Mouse (Mus musculus) heart, postnatal 36 days (tissue): Measurements from ENCODE around the gene Ccl20. TPM values are rescaled to one million over a fixed set of nuclear protein-coding genes. Genes with fewer than 3 reads are reported as not detected.
A peak's percentile ranks its signal among the peaks of the same experiment; 100 is the strongest.

Experiments used
- DNase-seq, 2 experiments: peaks; one replicate each; pipeline ENCODE4 v3.0.0; 2021 to 2022
- intact Hi-C: fragments of 180-260 bp; cut with DNase I; formaldehyde crosslinking; loops from one replicate; pipeline ENCODE4 v1.15.1; 2025
- total RNA-seq, 2 experiments: library from RNA; stranded (reverse); gene quantifications; 2 replicates each; pipeline ENCODE4 v1.2.3; 2021

Ccl20 gene
- total RNA-seq = not detected

DNA sequence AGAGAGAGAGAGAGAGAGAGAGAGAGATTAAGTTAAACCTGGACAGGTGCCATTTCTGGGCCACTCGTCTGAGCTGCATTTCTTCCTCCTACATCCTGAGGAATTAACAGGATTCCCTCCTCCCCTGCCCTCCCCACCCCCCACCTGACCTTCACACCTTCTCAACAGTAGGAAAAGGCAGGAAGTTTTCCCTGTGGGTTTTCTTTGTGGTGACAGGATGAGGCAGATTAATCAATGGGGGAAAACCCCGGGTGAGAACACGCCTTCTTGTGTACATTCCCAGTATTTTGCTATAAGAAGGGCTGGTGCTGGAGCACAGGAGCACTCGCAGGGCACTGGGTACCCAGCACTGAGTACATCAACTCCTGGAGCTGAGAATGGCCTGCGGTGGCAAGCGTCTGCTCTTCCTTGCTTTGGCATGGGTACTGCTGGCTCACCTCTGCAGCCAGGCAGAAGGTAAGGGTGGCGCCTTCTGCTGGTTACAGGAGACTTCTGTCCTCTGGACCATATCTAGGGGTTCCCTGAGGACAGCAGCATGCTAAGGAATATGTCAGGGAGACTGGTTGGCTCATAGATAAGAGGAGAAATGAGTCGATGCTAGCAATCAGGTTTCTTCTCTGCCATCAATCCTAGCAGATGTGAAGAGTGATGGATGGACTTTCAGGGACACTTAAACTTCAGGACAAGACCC is at the start of gene Ccl20:
Gene Ccl20 (plus strand): TSS at position 320 of the 691 bp plus-strand sequence.
- intact Hi-C loops = no loop called here
- DNase-seq = no peak

- intact Hi-C loops = no loop called here
Measured at GRCm38 (mm10) chr1:83067205-83067604, 49.4 kb upstream of the Ccl20 start.

DNA sequence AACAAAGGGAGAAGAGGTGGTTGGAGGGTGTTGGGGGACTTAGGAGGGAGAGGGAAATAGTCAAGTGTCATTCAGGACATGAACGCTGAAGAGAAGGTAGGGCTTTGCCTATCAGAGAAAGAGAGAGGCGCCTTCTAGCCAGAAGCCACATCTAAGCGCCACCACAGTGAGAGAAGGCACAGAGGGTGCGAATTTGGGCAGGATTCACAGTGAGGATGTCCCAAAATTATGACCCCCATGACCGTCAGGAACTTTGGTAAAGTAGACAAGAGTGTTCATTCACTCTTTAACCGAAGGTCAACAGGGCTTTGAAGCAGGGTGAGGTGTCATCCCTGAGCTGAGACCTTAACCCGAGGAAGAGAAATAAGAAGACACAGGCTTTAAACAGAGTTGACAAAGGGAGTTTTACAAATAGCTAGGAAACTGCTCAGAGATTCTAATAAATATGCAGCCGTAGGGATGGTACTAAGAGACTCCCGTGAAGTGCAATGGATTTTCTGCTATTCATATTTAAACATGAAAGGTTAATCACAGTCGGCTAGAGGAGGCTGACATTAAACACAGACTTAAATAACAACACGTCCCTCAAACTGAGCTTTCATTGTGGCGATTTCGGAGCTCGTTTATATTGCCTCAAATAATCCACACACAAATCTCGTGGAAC is 40.9 kb upstream of the Ccl20 start:
- DNase-seq = no peak
- intact Hi-C loops = loop anchor here (2.0 to 10.0 kb wide), 2 partner anchors 289 to 521 kb away; no protein-coding TSS in a partner anchor

More at GRCm38 (mm10) chr1:83067205-83067604, 49.4 kb upstream of the Ccl20 start:
- DNase-seq = no peak

GRCm38 (mm10) chr1:83076190-83076917 is 40.2 kb upstream of the Ccl20 start:
- intact Hi-C loops = loop anchor here (2.0 to 10.0 kb wide), 2 partner anchors 290 to 522 kb away; no protein-coding TSS in a partner anchor
- no peak for DNase-seq

DNA sequence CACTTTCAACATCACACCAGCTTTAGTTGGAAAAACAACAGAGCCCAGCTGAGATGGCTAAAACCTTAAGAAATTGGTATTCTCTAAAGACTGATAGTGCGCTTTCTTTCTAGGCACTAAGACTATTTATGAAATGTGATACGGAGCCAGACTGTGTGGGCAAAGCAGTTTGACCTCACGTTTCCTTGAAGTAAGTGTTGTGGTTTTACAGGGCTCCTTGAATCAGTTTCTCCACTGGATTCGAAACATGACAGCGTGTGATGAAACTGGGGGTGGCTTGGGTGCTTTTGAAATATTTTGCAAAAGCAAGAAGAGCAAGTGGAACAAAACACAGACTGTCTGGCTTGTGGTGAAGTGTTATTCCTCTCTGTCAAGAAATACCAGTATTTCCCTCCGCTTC is 39.5 kb upstream of the Ccl20 start:
- intact Hi-C loops = loop anchor here (2.0 to 10.0 kb wide), 2 partner anchors 290 to 522 kb away; no protein-coding TSS in a partner anchor
- no peak for DNase-seq

GRCm38 (mm10) chr1:83084790-83085189 is 31.8 kb upstream of the Ccl20 start:
- intact Hi-C loops = no loop called here
- DNase-seq = no peak

- intact Hi-C loops = no loop called here
Measured at GRCm38 (mm10) chr1:83091268-83091667, 25.3 kb upstream of the Ccl20 start.

GRCm38 (mm10) chr1:83096935-83097334 is 19.6 kb upstream of the Ccl20 start:
- intact Hi-C loops = no loop called here
- no peak for DNase-seq

More at GRCm38 (mm10) chr1:83091268-83091667, 25.3 kb upstream of the Ccl20 start:
- no peak for DNase-seq

DNA sequence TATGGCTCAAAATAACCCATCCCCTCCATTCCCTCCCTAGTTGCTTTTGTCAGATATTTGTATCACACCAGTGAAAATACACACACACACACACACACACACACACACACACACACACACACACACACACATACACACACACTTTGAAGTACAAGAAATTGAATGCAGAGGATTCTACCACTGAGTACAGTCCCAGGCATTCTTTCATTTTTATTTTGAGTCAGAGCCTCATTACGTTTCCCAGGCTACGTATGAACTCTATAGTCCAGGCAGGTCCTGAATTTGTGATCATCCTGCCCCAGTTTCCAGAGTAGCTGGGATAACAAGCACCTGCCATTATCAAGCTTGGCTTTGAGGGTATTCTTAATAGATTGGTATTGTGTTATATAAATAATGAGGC is 17.4 kb upstream of the Ccl20 start:
- intact Hi-C loops = no loop called here

GRCm38 (mm10) chr1:83099580-83100137 is 16.9 kb upstream of the Ccl20 start:
- DNase-seq = no peak
- intact Hi-C loops = no loop called here

More for the DNA sequence above, 17.4 kb upstream of the Ccl20 start:
- DNase-seq = no peak

DNA sequence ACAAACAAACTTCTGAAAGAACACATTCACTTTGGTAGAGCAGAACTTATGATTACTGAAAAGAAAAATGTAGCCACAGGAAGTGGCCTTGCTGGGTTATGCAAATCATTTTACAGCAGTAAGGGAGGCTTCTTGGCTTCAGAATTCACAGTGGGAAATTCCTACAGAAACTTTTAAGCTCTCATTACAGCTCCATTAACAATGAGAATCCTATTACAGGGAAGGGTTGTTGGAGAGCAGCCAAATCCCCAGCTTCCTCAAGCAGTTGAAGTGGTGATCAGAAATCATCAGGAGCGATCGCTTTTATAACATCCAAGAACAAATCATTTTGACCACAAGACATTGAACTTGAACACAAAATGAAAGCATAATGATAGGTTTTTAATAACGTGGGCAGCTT is 14.7 kb upstream of the Ccl20 start:
- DNase-seq = no peak
- intact Hi-C loops = no loop called here

DNA sequence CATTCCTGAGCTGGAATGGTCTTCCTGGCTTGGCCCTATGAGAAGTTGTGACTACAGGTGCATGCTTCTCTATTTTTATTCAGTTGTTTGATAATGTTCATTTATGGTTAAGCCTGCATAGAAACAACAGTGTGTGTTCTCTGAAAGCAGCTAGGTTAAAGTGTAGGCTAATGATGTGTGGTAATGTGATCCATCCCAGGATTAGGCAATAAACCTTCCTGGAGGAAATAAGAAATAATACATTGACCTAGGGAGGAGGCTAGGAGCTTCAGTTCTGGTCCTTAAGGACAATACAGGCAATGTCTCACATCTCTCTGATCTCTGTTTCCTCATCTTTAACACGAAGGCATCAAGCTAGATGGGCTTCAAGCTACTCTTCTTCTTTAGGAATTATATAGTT is 11.1 kb upstream of the Ccl20 start:
- no peak for DNase-seq
- intact Hi-C loops = no loop called here

- intact Hi-C loops = no loop called here
Measured at GRCm38 (mm10) chr1:83107410-83107978, 9.1 kb upstream of the Ccl20 start.

DNA sequence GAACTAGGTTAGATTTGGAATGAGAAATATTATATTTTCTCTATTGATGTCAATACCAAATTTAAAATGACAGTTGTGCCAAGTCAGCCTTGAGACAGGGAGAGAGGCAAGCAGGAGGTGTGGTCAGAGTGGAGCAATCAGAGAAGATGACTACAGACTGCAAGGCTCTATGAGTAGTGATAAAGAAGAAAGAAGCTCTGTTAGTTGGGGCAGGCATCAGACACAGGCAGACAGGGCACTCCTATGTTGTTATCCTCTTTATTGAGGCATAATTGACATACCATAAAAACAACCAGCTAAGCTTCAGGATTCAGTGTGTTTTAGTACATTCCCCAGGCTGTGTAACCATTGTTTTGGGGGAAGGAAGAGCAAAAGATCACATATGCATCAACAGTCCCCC is 5.6 kb upstream of the Ccl20 start:
- no peak for DNase-seq
- intact Hi-C loops = no loop called here

More at GRCm38 (mm10) chr1:83107410-83107978, 9.1 kb upstream of the Ccl20 start:
- no peak for DNase-seq

GRCm38 (mm10) chr1:83111726-83112125 is 4.8 kb upstream of the Ccl20 start:
- intact Hi-C loops = no loop called here
- no peak for DNase-seq

DNA sequence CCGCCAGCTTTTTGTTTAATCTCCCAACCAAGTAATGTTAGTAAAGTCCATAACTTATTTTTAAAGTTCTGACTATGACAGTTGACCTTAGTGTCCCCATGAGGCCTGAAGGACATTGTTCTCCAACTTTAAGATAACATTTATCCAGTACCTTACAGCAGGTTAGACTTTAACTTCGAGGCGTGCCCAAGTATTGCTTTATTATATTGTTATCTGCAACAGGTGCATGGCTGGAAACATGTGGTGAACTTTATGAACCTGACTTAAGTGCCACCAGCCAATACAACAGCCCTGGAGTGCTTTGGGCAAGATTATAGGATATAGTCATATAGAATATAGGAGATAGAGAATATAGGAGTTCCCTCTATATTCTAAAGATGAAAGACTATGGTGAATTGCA is 651 bp downstream of the Ccl20 start:
- no peak for DNase-seq
- intact Hi-C loops = no loop called here

DNA sequence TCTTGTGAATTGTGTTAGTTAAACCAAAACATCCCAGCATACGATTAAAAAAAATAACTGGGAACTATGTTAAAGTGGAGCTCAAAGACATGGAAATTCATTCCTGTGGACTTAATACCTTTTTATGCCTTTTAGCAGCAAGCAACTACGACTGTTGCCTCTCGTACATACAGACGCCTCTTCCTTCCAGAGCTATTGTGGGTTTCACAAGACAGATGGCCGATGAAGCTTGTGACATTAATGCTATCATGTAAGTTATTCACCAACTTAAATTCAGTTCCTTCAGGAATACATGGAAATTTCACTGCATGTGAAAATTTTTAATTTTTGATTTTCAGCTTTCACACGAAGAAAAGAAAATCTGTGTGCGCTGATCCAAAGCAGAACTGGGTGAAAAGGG is 1.1 kb downstream of the Ccl20 start:
- intact Hi-C loops = no loop called here
- no peak for DNase-seq

GRCm38 (mm10) chr1:83119903-83120302 is 3.3 kb downstream of the Ccl20 start:
- intact Hi-C loops = no loop called here

DNA sequence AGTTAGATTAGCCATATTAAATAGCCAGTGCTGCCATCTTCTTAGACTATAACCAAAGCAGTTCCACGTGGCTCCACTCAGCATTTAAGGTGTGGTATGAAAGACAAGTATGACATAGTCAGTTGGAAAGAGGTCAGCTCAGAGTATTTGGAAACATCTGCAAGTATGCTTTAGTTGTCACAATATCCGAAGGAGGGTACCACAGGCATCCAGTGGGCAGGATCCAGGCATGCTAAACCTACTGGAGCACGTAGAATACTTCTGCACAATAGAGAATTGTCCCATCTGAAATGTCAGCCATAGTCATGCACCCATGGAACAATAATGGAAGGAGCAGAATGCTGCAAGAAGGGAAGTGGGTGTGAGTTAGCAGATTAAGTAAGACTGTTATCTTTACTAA is 3.7 kb downstream of the Ccl20 start:
- intact Hi-C loops = no loop called here
- no peak for DNase-seq

More at GRCm38 (mm10) chr1:83119903-83120302, 3.3 kb downstream of the Ccl20 start:
- DNase-seq = peak in 1 of 2 experiments; percentile 10

GRCm38 (mm10) chr1:83123201-83123600 is 6.6 kb downstream of the Ccl20 start:
- intact Hi-C loops = no loop called here
- DNase-seq = no peak

GRCm38 (mm10) chr1:83135829-83136228 is 19.3 kb downstream of the Ccl20 start:
- intact Hi-C loops = no loop called here
- DNase-seq = no peak
